Mouse (Mus musculus): ENCODE results near the gene Rab25.

The Rab25 gene

DNA sequence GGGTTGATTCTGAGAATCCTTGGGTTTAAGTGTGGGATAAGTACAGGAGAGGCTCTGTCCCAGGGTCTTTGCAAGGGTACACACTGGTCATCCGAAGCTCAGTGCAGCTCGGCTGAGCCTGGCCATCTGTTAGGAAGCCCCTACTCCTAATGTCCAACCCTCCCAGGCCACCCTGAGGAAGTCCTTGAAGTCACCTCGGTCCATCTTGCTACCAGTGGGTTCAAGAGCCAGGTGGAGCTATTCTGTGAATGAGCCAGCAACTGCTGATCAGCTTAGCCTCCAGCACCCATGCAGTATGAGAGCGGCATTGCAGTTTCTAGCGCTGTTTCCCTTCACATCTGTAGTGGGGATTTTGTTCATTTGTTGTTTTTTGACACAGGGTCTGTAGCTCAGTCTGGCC is 8.0 kb downstream of the Rab25 start:
- no peak for DNase-seq

DNA sequence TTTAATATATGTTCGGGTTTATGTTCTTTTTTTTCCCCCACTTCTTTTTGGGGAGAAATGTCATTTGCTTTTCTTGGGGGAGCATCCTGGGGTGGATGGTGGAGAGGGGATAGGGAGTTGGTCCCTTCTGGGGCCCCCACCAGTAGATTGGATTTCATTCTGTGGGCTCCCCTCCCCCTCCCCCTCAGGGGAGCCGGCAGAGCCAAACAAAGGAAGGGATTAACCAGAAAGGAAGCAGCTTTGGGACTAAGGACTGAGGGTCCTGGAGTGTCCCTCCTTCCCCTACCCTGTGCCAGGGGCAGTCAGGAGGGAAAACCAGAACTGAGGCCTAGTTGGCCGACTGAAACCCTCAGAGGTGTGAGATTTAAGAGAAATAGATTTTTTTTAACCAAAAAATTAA is 8.7 kb downstream of the Rab25 start:
- no peak for DNase-seq

DNA sequence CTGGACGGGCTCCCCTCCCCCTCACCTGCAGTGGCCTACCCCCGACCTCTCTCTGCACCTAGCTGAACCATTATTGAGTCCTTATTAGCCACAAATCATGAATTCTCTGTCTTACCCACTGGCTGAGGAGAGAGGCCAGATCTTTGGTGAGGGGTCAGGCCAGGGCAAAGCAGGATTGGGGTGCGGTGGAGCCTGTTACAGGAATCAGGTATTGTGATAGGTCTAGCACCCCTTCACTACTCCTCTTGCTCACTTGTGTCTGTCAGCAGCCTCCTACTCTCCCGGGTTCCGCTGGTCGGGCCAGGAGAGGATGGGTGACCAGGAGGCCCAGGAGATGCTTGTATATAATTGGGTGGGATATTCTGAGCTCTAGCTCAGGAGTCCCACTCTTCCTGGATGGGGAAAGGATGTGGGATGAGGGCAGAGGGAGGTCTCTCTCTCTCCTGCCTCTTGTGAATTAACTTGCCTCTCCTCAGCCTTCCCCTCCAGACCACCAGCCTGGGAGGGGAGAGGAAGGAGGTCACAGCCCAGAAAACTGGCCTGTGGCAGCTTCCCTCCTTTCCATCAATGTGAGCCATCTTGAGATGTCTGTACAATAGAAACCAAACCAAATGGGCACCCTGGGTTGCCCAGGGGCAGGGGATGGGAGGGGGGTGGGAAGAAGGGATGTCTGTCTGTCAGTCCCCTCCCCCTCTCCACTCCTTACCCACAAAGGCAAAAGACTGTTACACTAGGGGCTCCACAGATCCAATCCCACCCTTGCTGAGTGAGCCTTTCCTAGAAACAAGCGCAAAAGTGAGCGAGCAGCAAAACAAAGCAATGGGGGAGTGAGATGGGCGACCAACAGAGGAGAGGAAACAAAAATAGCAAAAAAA is 9.6 kb downstream of the Rab25 start:
- DNase-seq, result no peak

DNA sequence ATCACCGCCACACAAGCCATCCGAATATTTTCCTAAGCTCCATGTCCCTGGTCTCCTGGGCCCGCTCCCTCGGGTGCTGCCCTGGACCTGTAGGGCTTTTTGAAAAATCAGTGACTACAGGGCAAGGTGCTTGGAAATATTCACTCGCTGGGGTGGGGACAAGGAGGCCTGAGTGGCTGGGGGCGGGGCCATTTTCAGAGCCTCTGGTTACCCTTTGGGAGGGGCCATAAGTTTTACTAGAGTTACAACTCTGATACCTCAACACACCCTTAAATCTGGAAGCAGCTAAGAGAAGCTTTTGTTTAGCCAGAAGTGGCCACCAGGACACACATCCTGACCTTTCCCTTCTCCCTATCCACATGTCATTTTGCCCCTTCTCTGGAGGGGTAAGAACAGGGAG is 11.0 kb downstream of the Rab25 start:
- DNase-seq, result no peak

DNA sequence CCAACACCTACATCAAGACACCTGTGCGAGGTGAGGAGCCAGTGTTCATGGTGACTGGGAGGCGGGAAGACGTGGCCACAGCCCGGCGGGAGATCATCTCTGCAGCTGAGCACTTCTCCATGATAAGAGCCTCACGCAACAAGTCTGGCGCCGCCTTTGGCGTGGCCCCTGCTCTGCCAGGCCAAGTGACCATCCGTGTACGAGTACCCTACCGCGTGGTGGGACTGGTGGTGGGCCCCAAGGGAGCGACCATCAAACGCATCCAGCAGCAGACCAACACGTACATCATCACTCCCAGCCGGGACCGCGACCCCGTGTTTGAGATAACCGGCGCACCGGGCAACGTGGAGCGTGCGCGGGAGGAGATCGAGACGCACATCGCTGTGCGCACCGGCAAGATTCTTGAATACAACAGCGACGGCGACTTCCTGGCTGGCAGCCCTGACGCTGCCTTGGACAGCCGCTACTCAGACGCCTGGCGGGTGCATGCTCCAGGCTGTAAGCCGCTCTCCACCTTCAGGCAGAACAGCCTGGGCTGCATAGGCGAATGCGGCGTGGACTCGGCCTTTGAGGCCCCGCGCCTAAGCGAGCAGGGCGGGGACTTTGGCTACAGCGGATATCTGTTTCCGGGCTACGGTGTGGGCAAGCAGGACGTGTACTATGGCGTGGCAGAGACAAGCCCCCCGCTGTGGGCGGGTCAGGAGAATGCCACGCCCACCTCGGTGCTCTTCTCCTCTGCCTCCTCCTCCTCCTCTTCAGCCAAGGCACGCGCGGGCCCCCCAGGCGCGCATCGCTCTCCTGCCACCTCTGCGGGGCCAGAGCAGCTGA is 11.8 kb downstream of the Rab25 start:
- peak; percentile 79 to 85 for DNase-seq

DNA sequence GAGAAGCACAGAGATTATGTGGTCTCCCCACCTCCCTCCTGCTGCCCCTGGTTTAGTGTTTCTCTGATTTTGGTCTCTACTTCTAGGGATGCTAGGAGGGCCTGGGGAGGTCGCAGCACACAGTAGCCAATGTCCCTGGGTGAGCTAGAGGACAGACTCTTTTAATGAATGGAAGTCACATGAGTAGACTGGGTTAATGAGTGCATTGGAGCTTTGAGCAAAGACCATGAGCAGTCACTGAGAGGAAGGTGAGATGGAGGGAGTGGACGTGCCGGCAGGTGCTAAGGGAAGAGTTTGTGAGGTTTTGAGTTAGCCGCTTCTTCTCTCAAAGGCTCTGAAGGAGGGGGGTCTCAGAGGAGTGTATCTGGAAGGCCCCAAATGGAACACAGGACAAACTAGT is 12.6 kb downstream of the Rab25 start:
- DNase-seq, result no peak

DNA sequence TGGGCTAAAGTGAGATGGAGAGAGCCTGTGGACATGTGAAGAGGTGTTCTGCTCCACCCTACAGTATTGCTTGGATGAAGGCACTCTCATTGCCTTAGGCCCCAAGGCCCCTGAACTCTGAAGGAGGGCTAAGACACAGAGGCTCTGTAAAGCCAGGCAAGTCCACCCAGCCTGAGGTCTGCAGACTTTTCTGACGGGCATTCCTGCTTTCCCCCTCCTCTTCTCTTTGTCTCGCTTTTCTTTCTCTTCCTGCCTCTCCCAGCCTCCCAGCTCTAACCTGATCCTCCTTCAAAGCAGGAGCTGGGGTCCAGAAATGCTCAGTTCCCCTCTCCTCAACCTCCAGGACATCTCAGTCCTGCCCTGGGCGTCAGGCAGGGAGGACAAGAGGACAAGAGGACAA is 13.1 kb downstream of the Rab25 start:
- DNase-seq, result no peak

DNA sequence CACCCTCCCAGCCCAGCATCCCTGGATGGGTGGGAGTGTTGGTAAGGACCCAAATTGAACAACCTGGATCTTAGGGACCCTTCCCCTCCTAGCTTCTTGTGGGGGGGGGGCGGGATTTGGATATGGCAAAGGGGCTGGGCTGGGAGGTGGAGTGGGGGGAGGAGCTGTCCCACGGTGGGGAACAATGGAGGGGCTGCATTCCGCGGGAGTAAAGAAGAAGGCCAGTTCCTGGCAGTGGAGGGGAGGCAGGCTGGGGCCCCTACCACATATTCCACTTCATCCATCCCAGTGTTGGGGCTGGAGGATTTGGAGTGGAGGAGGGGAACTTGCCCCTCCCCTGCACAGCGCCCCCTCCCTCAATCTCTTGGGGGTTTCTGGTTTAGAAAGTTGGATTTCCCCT is 14.4 kb downstream of the Rab25 start:
- DNase-seq, result no peak

DNA sequence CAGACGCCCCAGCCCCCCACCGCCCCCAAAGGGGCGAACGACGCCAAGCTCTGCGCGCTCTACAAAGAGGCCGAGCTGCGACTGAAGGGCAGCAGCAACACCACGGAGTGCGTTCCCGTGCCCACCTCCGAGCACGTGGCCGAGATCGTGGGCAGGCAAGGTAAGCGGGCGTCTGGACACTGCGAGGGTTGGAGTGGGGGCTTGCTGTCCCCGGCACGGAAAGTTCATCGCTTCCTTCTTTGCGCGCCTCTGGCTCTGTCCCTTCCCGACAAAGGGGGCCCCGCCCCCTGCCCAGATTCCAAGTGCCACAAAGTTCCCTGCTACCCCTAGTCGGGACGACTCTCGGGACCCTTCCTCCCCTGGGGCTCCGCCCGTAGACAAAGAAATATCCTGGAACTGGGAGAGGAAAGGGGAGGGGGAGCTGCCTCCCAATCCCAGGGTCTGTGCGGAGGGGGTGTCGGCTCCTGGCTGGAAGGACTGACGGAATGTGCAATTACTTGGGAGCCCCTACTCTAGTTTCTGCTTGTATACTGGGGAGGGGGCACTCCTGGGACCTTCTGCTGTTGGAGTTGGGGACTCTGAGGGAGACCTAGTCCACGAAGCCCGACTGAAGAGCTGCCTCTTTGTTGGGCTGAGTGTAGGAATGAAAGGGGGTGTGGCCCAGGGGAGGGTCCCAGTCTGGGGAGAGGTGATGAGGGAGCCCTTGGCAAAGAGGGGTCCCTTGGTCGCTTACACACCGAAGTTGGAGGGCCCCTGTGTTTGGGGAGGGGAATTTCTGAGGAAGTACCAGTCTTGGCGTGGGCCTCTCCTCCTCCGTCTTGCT is 15.2 kb downstream of the Rab25 start:
- DNase-seq, result no peak

DNA sequence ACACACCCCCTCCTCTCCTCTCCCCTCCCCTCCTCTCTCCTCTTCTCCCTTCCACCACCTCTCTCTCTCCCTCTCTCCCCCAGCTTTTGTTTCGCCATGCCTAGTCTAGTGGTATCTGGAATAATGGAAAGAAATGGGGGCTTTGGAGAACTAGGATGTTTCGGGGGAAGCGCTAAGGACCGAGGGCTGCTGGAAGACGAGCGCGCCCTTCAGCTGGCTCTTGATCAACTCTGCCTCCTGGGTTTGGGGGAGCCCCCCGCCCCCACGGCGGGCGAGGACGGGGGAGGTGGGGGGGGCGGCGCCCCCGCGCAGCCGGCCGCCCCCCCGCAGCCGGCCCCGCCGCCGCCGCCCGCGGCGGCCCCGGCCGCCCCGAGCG is 15.8 kb downstream of the Rab25 start, which contains the start of gene Mex3a:
Mex3a (plus strand) TSS at position 97 of the 376 bp plus-strand sequence.
- DNase-seq, result no peak

DNA sequence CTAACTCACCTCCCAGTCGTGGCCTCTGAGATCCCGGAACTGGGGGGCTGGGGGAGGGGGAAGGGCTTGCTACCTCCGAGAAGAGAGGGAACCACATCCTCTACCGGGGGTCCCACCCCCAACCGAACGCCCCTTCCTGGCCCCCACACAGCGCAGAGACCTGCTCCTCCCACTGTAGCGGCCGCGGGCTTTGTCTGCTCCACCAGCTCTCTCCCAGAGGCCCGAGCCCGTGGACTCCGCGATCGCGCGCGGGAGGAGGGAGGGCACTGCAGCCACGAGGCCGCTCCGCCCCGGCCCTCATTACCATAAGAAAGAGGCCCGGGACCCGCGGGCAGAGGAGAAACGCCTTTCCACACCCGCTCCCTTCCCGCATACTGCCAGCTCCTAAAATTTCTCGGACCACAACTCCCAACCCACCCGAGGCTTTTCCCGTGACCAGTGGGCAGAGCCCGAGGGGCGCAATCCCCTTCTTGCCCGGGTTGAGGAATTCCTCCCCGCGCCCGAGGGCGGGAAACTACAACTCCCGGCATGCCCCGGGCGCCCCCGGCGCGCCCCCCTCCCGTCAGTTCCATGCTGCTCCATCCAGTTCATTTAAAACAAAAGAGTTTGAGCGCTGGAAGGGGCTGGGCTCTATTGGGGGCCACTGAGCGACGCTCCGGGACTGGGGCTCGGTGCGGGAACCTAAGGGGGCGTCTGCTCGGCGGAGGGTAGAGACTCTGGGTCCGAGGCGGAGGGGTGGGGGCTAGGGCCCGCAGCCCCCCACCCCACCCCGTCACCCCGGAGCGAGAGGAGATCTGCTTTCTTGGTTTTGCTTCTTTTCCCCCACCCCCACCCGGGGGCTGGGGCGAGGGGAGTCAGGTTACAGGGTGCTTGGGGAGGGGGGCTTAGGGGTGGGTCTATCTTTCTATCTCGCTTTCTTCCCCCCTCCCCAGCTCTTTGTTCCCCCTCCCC is 16.5 kb downstream of the Rab25 start:
- peak; percentile 85 to 90 for DNase-seq

DNA sequence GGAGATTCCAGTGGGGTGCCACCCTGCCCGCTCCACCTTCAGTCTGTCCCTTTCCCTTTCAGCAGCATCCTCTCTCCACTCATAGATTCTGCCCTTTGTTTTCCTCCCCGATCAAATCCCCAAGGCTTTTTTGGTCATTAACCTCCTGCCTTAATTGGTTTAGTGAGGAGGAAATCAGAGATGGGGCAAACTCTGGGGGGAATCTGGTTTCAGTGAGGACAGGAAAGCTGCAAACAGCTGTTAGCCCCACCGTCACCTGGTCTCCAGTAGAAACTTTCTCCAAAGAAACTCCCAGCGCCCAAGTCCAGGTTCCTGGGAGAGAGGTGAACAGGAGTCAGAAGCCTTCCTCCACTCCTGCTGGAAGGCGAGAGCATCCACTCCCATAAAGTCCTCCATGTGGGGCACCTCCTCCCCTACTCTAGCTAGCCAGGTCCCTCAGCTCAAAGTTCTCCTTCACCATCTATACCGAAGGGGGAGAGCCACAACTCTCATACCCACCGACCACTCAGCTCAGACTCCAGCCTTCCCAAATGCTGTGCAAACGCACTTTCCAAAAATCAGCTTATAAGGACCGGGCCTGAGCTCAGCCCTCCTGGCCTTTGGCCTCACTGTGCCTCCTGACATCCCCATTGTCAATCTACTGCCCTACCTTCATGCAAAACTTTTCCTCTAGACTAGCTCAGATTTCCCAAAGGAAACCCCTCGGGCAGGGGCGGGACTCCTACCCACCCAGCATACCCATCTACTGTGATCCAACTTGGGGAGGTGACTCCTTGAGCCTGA is 17.8 kb downstream of the Rab25 start:
- no peak for DNase-seq

DNA sequence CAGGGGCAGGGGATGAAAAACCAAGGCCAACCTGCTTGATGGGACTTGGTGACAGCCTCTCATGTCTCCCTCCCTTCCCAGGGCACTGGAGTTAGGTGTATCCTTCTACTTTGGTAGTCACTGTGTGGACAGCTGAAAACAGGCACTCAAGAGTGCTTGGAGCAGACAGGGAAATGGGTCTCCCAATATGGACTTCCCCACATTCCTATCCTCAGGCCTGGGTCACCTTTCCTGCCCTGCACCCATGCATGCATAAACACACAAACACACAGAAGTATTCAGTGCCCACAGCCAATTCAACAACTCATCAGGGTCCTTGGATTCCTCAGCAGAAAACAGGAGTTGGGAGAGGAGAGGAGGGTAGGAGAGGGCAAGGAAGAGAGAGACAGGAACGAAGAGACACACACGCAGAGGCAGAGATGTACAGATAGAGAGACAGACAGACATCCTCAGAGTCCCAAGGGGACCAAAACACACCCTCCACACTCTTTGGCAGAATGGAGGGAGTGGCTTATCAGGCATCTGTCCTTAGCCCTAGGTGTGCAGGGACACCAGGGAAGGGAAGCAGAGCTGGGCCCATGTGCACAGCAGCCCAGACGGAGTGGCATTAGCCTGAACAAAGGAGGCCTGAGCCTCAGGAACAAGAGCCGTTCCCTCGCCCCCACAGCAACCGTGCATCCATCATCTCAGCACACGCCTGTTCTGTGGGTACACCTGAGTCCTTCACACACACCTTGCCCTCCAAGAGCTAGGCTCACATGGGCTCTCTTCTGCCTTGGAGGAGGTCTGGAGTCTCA is 18.7 kb downstream of the Rab25 start:
- DNase-seq, result no peak

DNA sequence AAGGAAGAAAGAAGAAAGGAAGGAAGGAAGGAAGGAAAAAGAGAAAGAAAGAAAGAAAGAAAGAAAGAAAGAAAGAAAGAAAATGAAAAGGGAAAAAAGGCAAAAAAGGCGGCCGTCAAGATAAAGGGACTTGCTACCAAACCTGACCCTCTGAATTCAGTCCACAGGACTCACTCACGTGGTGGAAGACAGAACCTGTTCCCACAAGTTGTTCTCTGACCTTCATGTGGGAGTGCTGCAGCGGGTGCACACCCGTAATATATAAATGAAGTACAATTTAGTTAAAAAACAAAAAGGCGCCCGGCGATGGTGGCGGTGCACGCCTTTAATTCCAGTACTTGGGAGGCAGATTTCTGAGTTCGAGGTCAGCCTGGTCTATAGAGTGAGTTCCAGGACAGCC is 19.5 kb downstream of the Rab25 start:
- DNase-seq, result no peak

DNA sequence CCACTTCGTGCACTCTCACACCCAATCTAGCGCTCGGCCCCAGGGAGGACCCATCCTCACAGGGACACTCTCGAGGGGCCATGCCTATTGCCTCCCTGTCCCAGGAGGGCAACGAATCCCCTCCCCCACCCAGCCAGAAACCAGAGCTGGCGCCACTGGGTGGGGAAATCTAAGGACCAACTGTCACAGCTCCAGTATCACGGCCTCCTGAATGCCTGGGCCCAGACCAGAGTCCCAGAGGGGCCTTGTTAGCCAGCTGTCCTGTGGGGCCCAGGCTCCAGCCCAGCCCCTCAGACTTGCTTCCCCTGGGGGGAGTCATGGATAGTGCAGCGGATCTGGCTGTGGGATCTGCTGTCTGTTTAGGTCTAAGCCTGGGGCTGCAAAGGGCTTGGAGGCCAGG is 20.5 kb downstream of the Rab25 start:
- no peak for DNase-seq

DNA sequence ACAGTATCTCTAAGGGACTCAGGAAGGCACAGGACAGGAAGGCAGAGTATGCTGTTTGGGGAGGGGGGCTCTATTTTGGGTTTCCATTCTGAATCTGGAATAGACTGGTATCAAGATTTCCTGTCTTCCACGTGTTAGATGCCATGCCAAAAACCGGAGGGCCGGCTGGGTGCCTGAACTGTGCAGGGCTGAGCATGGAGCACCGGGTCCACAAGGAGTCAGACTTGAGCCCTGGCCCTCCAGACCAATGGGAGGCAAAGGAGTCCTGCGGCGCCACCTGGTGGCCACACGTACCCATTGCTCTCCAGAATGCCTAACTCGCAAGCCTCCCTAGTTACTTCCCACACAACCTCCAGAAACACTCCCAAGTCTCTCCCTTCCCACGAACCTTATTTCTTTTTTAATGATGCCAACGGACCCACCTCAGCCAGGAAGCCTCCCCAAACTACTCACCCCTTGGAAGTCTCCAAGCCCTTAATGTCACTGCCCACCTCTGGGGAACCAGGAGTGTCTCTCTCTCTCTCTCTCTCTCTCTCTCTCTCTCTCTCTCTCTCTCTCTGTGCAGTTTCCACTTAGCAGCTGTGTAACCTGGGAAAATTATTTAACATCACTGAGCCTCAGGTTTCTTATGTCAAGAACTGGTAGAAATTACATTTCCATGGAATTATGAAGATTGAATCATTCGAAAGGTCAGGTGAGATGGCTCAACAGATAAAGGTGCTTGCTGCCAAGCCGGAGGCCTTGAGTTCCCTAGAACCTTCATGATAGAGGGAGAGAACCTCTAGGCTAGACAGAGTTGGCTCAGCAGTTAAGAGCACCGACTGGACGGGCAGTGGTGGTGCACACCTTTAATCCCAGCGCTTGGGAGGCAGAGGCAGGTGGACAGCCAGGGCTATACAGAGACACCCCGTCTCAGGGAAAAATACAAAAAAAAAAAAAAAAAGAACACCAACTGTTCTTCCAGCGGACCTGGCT is 21.7 kb downstream of the Rab25 start:
- DNase-seq, result peak; percentile 86 to 90

DNA sequence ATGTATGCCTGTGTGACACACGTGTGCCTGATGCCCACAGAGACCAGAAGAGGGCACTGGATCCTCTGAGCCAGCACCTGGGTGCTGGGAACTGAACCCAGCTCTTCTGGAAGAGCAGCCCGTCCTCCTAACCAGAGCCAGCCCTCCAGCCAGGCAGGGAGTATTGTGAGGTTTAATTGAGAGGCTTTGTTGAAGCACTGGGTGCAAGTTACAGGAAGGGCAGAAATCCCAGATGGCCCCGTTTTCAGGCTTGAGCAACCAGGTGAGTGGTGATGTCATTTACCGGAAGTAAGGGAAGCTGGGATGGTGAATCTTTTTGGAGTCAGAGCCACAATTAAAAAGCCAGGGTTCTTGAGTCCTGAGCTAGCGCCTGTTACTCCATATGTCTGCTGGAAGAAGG is 23.1 kb downstream of the Rab25 start:
- no peak for DNase-seq

DNA sequence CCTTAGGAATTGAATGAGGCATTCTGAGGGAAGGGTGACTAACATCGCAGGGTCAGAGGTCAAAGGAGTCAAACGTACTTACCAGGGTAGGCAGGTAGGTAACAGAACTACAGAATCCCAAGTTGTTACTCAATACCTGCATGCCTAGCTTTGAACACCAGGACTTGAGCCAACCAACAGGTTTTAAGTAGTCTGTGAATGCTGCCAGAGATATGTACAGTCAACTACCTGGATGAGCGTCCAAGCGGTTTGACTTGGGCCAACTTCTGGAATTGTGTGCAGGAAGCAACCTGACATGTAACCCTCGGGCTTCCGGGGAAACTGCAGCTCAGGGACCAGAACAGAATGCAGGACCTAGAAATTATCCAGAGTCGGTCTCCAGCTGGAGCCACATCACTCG is 25.1 kb downstream of the Rab25 start:
- no peak for DNase-seq

DNA sequence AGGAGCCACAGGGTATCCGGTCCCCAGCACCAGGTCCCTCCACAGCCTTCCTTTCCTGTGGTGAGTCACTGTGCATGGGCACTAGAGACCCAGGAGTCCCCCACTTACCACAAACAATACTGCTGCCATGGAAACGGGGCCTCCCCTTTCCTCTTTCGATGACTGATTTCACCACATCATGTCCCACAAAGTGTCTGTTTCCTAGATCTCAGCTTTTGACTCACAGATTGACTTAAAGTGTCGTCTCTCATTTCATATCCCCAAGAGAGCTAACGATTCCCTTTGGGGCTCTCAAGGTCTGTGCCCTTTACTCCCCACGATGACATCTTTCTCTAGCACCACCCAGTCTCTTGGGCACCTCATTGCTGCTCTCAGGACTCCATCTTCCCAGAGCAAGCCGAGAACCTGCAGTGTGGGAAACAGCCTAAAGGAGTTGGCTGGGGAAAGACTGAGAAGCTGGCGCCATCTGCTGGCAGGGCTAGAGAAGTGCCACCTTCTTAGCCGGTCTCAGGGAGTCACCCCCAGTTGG is 26.2 kb downstream of the Rab25 start:
- peak; percentile 61 for DNase-seq
